Mouse (Mus musculus) forebrain, embryonic 13.5 days (tissue): ENCODE measurements around the gene Rpa2. TPM values are rescaled to one million over a fixed set of nuclear protein-coding genes. Genes with fewer than 3 reads are reported as not detected.
"Not testable (repeated sequence)": the region's sequence is repeated elsewhere in the genome, so short reads cannot be mapped to it uniquely, and the experiment has no call there.

Source experiments
- ATAC-seq: fragments of 200-750 bp; cut with Nextera tagmentation; 2 replicates; pipeline ENCODE4 v1.8.0; 2017
- H3K27ac ChIP-seq: fragments of 300-500 bp; sonication (generic); 2 replicates; pipeline ENCODE4 v1.5.1; 2015; ENCODE audit warnings: inconsistent platforms, mild to moderate bottlenecking, moderate library complexity
- H3K27me3 ChIP-seq: fragments of 300-500 bp; sonication (generic); 2 replicates; pipeline ENCODE4 v1.6.1; 2015; ENCODE audit warnings: mild to moderate bottlenecking, inconsistent platforms
- H3K36me3 ChIP-seq: fragments of 300-500 bp; sonication (generic); 2 replicates; pipeline ENCODE4 v1.6.1; 2015; ENCODE audit warnings: mild to moderate bottlenecking, inconsistent platforms; ENCODE audit not compliant: poor library complexity, severe bottlenecking
- H3K4me1 ChIP-seq: fragments of 300-500 bp; sonication (generic); 2 replicates; pipeline ENCODE4 v1.6.1; 2015; ENCODE audit warnings: inconsistent platforms
- H3K4me2 ChIP-seq: fragments of 300-500 bp; sonication (generic); 2 replicates; pipeline ENCODE4 v1.6.1; 2015; ENCODE audit warnings: inconsistent platforms, mild to moderate bottlenecking, moderate library complexity
- H3K4me3 ChIP-seq: fragments of 300-500 bp; sonication (generic); 2 replicates; pipeline ENCODE4 v1.5.1; 2015; ENCODE audit warnings: mild to moderate bottlenecking, inconsistent platforms
- H3K9ac ChIP-seq: fragments of 300-500 bp; sonication (generic); 2 replicates; pipeline ENCODE4 v1.6.1; 2015; ENCODE audit warnings: mild to moderate bottlenecking, inconsistent platforms
- H3K9me3 ChIP-seq: fragments of 300-500 bp; sonication (generic); replicated peaks from 2 replicates; pipeline ENCODE4 v1.6.1; 2016; ENCODE audit warnings: inconsistent platforms
- WGBS: fragments of 180-500 bp; shearing (Covaris S2); methylation state at CpG from one replicate; pipeline ENCODE4 v1.1.7; 2015; 5-methylcytosine and 5-hydroxymethylcytosine counted together
- polyA plus RNA-seq: library from polyadenylated mRNA; unstranded; fragments of >200 nt; fragmentation: Nextera tagmentation; extraction: Ambion mirVana; gene quantifications from 2 replicates; pipeline ENCODE4 v1.2.1, GENCODE M21; 2015

Gene Rpa2
- polyA plus RNA-seq, 1 experiment from 2014 or later, result 114 TPM

GRCm38 (mm10) chr4:132776764-132777163, 8.6 kb downstream of the Rpa2 start:
- ATAC-seq, result no peak
- peaks cover 79% of the 10 kb centered on the region for H3K36me3 ChIP-seq
- H3K27me3 ChIP-seq, result no peaks in the 10 kb centered on the region
- no peak overlapping the region for H3K4me2 ChIP-seq
- H3K4me3 ChIP-seq, result no peak overlapping the region
- H3K9me3 ChIP-seq, result no peaks in the 10 kb centered on the region
- H3K27ac ChIP-seq, result no peak overlapping the region
- H3K9ac ChIP-seq, result no peak overlapping the region
- WGBS, result 89% methylated on average over 5 of the region's 5 CpGs
- H3K4me1 ChIP-seq, result no peaks in the 10 kb centered on the region

GRCm38 (mm10) chr4:132778562-132779201, 10.6 kb downstream of the Rpa2 start:
- Histone ChIP-seq H3K4me2 (no peak overlapping the region), H3K27me3 (no peaks in the 10 kb centered on the region), H3K4me1 (no peaks in the 10 kb centered on the region), H3K27ac (no peak overlapping the region), H3K4me3 (no peak overlapping the region), H3K9me3 (no peaks in the 10 kb centered on the region), H3K36me3 (peaks cover 60% of the 10 kb centered on the region), H3K9ac (no peak overlapping the region)
- ATAC-seq, result no peak
- WGBS, result 94% methylated on average over 6 of the region's 6 CpGs

GRCm38 (mm10) chr4:132780288-132780687, 12.2 kb downstream of the Rpa2 start:
- Histone ChIP-seq H3K27ac (no peak overlapping the region), H3K4me3 (no peak overlapping the region), H3K9me3 (no peaks in the 10 kb centered on the region), H3K4me2 (no peak overlapping the region), H3K36me3 (peaks cover 45% of the 10 kb centered on the region), H3K4me1 (no peaks in the 10 kb centered on the region), H3K9ac (no peak overlapping the region), H3K27me3 (no peaks in the 10 kb centered on the region)
- WGBS, result 96% methylated on average over 4 of the region's 4 CpGs
- ATAC-seq, result no peak

- WGBS, result 92% methylated on average over 2 of the region's 2 CpGs
Measured at GRCm38 (mm10) chr4:132783732-132784131, 15.6 kb downstream of the Rpa2 start.

GRCm38 (mm10) chr4:132785228-132785627, 17.1 kb downstream of the Rpa2 start:
- Histone ChIP-seq H3K27me3 (no peaks in the 10 kb centered on the region), H3K27ac (no peak overlapping the region), H3K4me1 (no peaks in the 10 kb centered on the region), H3K4me2 (no peak overlapping the region), H3K9ac (no peak overlapping the region), H3K36me3 (no peaks in the 10 kb centered on the region), H3K9me3 (no peaks in the 10 kb centered on the region), H3K4me3 (no peak overlapping the region)
- no peak for ATAC-seq
- 89% methylated on average over 13 of the region's 13 CpGs for WGBS

More at GRCm38 (mm10) chr4:132783732-132784131, 15.6 kb downstream of the Rpa2 start:
- no peak overlapping the region for H3K4me3 ChIP-seq
- no peaks in the 10 kb centered on the region for H3K9me3 ChIP-seq
- no peak for ATAC-seq
- no peaks in the 10 kb centered on the region for H3K4me1 ChIP-seq
- H3K4me2 ChIP-seq, result no peak overlapping the region
- peaks cover 11% of the 10 kb centered on the region for H3K36me3 ChIP-seq
- H3K9ac ChIP-seq, result no peak overlapping the region
- H3K27me3 ChIP-seq, result no peaks in the 10 kb centered on the region
- no peak overlapping the region for H3K27ac ChIP-seq

GRCm38 (mm10) chr4:132789731-132790130, 21.6 kb downstream of the Rpa2 start:
- Histone ChIP-seq H3K4me2 (no peak overlapping the region), H3K4me3 (no peak overlapping the region), H3K9me3 (no peaks in the 10 kb centered on the region), H3K4me1 (no peaks in the 10 kb centered on the region), H3K9ac (no peak overlapping the region), H3K36me3 (no peaks in the 10 kb centered on the region), H3K27me3 (peaks cover 4% of the 10 kb centered on the region), H3K27ac (no peak overlapping the region)
- WGBS, result 87% methylated on average over 8 of the region's 8 CpGs
- no peak for ATAC-seq

- not testable (repeated sequence) for H3K27ac ChIP-seq, H3K4me2 ChIP-seq, H3K9me3 ChIP-seq, H3K4me1 ChIP-seq, ATAC-seq, H3K4me3 ChIP-seq, H3K9ac ChIP-seq, H3K36me3 ChIP-seq
- WGBS, result 91% methylated on average over 8 of the region's 9 CpGs
- peaks cover 25% of the 10 kb centered on the region for H3K27me3 ChIP-seq
Measured at GRCm38 (mm10) chr4:132793322-132794004, 25.3 kb downstream of the Rpa2 start.

- H3K36me3 ChIP-seq, result no peaks in the 10 kb centered on the region
- no peak overlapping the region for H3K4me3 ChIP-seq
- H3K27me3 ChIP-seq, result peaks cover 25% of the 10 kb centered on the region
- no peak for ATAC-seq
- H3K4me2 ChIP-seq, result no peak overlapping the region
- H3K9ac ChIP-seq, result no peak overlapping the region
- peaks cover 6% of the 10 kb centered on the region; the same call in 1 of the 2 replicates for H3K4me1 ChIP-seq
- H3K27ac ChIP-seq, result no peak overlapping the region
- no peaks in the 10 kb centered on the region for H3K9me3 ChIP-seq
- 81% methylated on average over 9 of the region's 9 CpGs for WGBS
Measured at GRCm38 (mm10) chr4:132794028-132794427, 25.9 kb downstream of the Rpa2 start.

GRCm38 (mm10) chr4:132794760-132795159, 26.6 kb downstream of the Rpa2 start:
- no peak overlapping the region for H3K4me3 ChIP-seq

GRCm38 (mm10) chr4:132795171-132795570, 27.0 kb downstream of the Rpa2 start:
- Histone ChIP-seq H3K4me3 (no peak overlapping the region), H3K36me3 (no peaks in the 10 kb centered on the region), H3K9me3 (no peaks in the 10 kb centered on the region), H3K4me2 (no peak overlapping the region), H3K27ac (no peak overlapping the region), H3K9ac (no peak overlapping the region), H3K27me3 (peaks cover 25% of the 10 kb centered on the region), H3K4me1 (peaks cover 6% of the 10 kb centered on the region; the same call in 1 of the 2 replicates)
- ATAC-seq, result no peak
- 70% methylated on average over 7 of the region's 7 CpGs for WGBS

More at GRCm38 (mm10) chr4:132794760-132795159, 26.6 kb downstream of the Rpa2 start:
- 77% methylated on average over 8 of the region's 8 CpGs for WGBS
- H3K4me2 ChIP-seq, result no peak overlapping the region
- H3K36me3 ChIP-seq, result no peaks in the 10 kb centered on the region
- H3K4me1 ChIP-seq, result peaks cover 6% of the 10 kb centered on the region; the same call in 1 of the 2 replicates
- ATAC-seq, result no peak
- H3K27ac ChIP-seq, result no peak overlapping the region
- peaks cover 25% of the 10 kb centered on the region for H3K27me3 ChIP-seq
- H3K9me3 ChIP-seq, result no peaks in the 10 kb centered on the region
- no peak overlapping the region for H3K9ac ChIP-seq

- H3K9me3 ChIP-seq, result no peaks in the 10 kb centered on the region
- peaks cover 6% of the 10 kb centered on the region; the same call in 1 of the 2 replicates for H3K4me1 ChIP-seq
- H3K4me3 ChIP-seq, result peak within 1 kb of the TSS; percentile 34
- 0 out of 2 replicates have a peak within 1 kb of the TSS, but pooled peaks have one; percentile 43 for H3K9ac ChIP-seq
- no peaks in the 10 kb centered on the region for H3K36me3 ChIP-seq
- H3K27ac ChIP-seq, result no peak within 1 kb of the TSS
- no peak for ATAC-seq
- peak within 1 kb of the TSS; percentile 55 for H3K4me2 ChIP-seq
- H3K27me3 ChIP-seq, result peaks cover 25% of the 10 kb centered on the region
- WGBS, result 2% methylated on average over 21 of the region's 21 CpGs
Measured at GRCm38 (mm10) chr4:132796196-132796886, 28.2 kb downstream of the Rpa2 start, which contains the start of gene Themis2. Themis2 (minus strand) TSS chr4:132796387.

GRCm38 (mm10) chr4:132797461-132797860, 29.3 kb downstream of the Rpa2 start:
- Histone ChIP-seq H3K4me2 (no peak overlapping the region), H3K27me3 (peaks cover 25% of the 10 kb centered on the region), H3K4me3 (no peak overlapping the region), H3K4me1 (peaks cover 6% of the 10 kb centered on the region; the same call in 1 of the 2 replicates), H3K36me3 (no peaks in the 10 kb centered on the region), H3K9me3 (no peaks in the 10 kb centered on the region), H3K9ac (no peak overlapping the region), H3K27ac (no peak overlapping the region)
- 74% methylated on average over 1 of the region's 1 CpGs for WGBS
- ATAC-seq, result no peak
